Mouse (Mus musculus) frontal cortex, postnatal 25 days (tissue): ENCODE measurements around the gene Gm49721.
A peak's percentile ranks its signal among the peaks of the same experiment; 100 is the strongest.
"Not testable (repeated sequence)": the region's sequence is repeated elsewhere in the genome, so short reads cannot be mapped to it uniquely, and the experiment has no call there.

ENCODE experiments used
- DNase-seq, 2 experiments: peaks; one replicate each; pipeline ENCODE4 v3.0.0; 2022; ENCODE audit warnings: low spot score in 2 of 2

The Gm49721 gene

GRCm38 (mm10) chr17:6978287-6979248, at the start of gene Gm49721:
TSS of gene Gm49721 (plus strand) at chr17:6978904.
- peak; percentile 31 to 42 for DNase-seq

GRCm38 (mm10) chr17:6931625-6932024, 47.1 kb upstream of the Gm49721 start:
- not testable (repeated sequence) for DNase-seq

GRCm38 (mm10) chr17:6942560-6942959, 36.1 kb upstream of the Gm49721 start:
- not testable (repeated sequence) for DNase-seq

GRCm38 (mm10) chr17:6947637-6947983, 31.1 kb upstream of the Gm49721 start:
- DNase-seq = not testable (repeated sequence)

GRCm38 (mm10) chr17:6947984-6948768, 30.5 kb upstream of the Gm49721 start, which contains the start of gene Rsph3b:
TSS of gene Rsph3b (minus strand) at chr17:6948682.
- DNase-seq = peak; percentile 67 to 68

- DNase-seq = not testable (repeated sequence)
Observed at GRCm38 (mm10) chr17:6948769-6949228, 29.9 kb upstream of the Gm49721 start.

- not testable (repeated sequence) for DNase-seq
Observed at GRCm38 (mm10) chr17:6958881-6959280, 19.8 kb upstream of the Gm49721 start.

- not testable (repeated sequence) for DNase-seq
Observed at GRCm38 (mm10) chr17:6959543-6960259, 19.0 kb upstream of the Gm49721 start.

- not testable (repeated sequence) for DNase-seq
Observed at GRCm38 (mm10) chr17:6960349-6960748, 18.4 kb upstream of the Gm49721 start.

GRCm38 (mm10) chr17:6960776-6961175, 17.9 kb upstream of the Gm49721 start, which contains the start of gene Tagap1:
TSS of gene Tagap1 (minus strand) at chr17:6961156.
- peak; percentile 23 to 29 for DNase-seq

- DNase-seq = peak; percentile 28 to 34
Observed at GRCm38 (mm10) chr17:6961181-6962000, 17.3 kb upstream of the Gm49721 start.

GRCm38 (mm10) chr17:6962339-6962738, 16.4 kb upstream of the Gm49721 start:
- not testable (repeated sequence) for DNase-seq

GRCm38 (mm10) chr17:6962936-6963335, 15.8 kb upstream of the Gm49721 start:
- DNase-seq = not testable (repeated sequence)

GRCm38 (mm10) chr17:6965364-6965763, 13.3 kb upstream of the Gm49721 start:
- not testable (repeated sequence) for DNase-seq

GRCm38 (mm10) chr17:6967673-6968072, 11.0 kb upstream of the Gm49721 start:
- not testable (repeated sequence) for DNase-seq

- not testable (repeated sequence) for DNase-seq
Observed at GRCm38 (mm10) chr17:6970334-6970733, 8.4 kb upstream of the Gm49721 start, which contains the start of gene Rnaset2b. TSS of gene Rnaset2b (plus strand) at chr17:6970634.

GRCm38 (mm10) chr17:6971238-6971637, 7.5 kb upstream of the Gm49721 start:
- DNase-seq = not testable (repeated sequence)

- DNase-seq = not testable (repeated sequence)
Observed at GRCm38 (mm10) chr17:6972836-6973396, 5.8 kb upstream of the Gm49721 start.

- DNase-seq = not testable (repeated sequence)
Observed at GRCm38 (mm10) chr17:6974985-6975384, 3.7 kb upstream of the Gm49721 start.

GRCm38 (mm10) chr17:6979380-6979779, 676 bp downstream of the Gm49721 start:
- DNase-seq = not testable (repeated sequence)
